Mouse (Mus musculus) liver, embryonic 14.5 days (tissue): ENCODE measurements at regions not wholly inside any gene's neighbourhood (a gene's known extent, or its start where the extent isn't known, plus 50 kb on each side); places are given as distances from the start of the nearest gene placed in this dataset.

Source experiments
- ATAC-seq: fragments of 200-750 bp; cut with Nextera tagmentation; 2 replicates; pipeline ENCODE4 v1.8.0; 2017; ENCODE audit warnings: moderate number of reproducible peaks, mild to moderate bottlenecking, moderate library complexity; ENCODE audit not compliant: insufficient read depth
- DNase-seq, 3 experiments: peaks; one replicate each; pipeline ENCODE4 v3.0.0-alpha.2; 2012 to 2013; ENCODE audit warnings: low read depth in 3 of 3, low spot score in 3 of 3
- H3K27ac ChIP-seq: fragments of 300-500 bp; sonication (generic); 2 replicates; pipeline ENCODE4 v1.5.1; 2014; ENCODE audit warnings: moderate library complexity, mild to moderate bottlenecking, control low read depth, inconsistent platforms
- H3K27me3 ChIP-seq: fragments of 300-500 bp; sonication (generic); 2 replicates; pipeline ENCODE4 v1.6.1; 2014; ENCODE audit warnings: mild to moderate bottlenecking, low read length, moderate library complexity; ENCODE audit not compliant: control insufficient read depth, insufficient read depth
- H3K36me3 ChIP-seq: fragments of 300-500 bp; sonication (generic); replicated peaks from 2 replicates; pipeline ENCODE4 v1.6.1; 2014; ENCODE audit warnings: low read depth; ENCODE audit not compliant: control insufficient read depth, insufficient read depth
- H3K4me1 ChIP-seq, 2 experiments: fragments of 200-500 bp in 1 of 2; fragments of 300-500 bp in 1 of 2; sonication (generic) in 1 of 2; replicated peaks; 2 replicates each; pipeline ENCODE4 v1.6.1; 2012 to 2014; ENCODE audit warnings: antibody characterized with exemption in 1 of 2, inconsistent platforms in 1 of 2, low read length in 1 of 2; ENCODE audit not compliant: control insufficient read depth in 2 of 2, insufficient read depth in 2 of 2
- H3K4me2 ChIP-seq: fragments of 300-500 bp; sonication (generic); 2 replicates; pipeline ENCODE4 v1.6.1; 2014; ENCODE audit warnings: low read depth, mild to moderate bottlenecking, control low read depth, moderate library complexity
- H3K4me3 ChIP-seq, 2 experiments: fragments of 200-500 bp in 1 of 2; fragments of 300-500 bp in 1 of 2; sonication (generic) in 1 of 2; 2 replicates each; pipeline ENCODE4 v1.5.1; 2012 to 2014; ENCODE audit warnings: low read depth in 2 of 2, low read length in 2 of 2, mild to moderate bottlenecking in 2 of 2, control low read depth in 1 of 2, inconsistent platforms in 1 of 2, moderate library complexity in 1 of 2; ENCODE audit not compliant: insufficient read depth in 1 of 2
- H3K9ac ChIP-seq: fragments of 300-500 bp; sonication (generic); replicated peaks from 2 replicates; pipeline ENCODE4 v1.6.1; 2014; ENCODE audit warnings: mild to moderate bottlenecking, control low read depth, moderate library complexity
- H3K9me3 ChIP-seq: fragments of 300-500 bp; sonication (generic); 2 replicates; pipeline ENCODE4 v1.6.1; 2016; ENCODE audit warnings: low read length, mixed read lengths; ENCODE audit not compliant: control insufficient read depth
- CTCF ChIP-seq: IDR thresholded peaks from 2 replicates; pipeline ENCODE4 v1.5.1; 2016; ENCODE audit warnings: antibody characterized with exemption, low read depth, control low read depth
- EP300 ChIP-seq: IDR thresholded peaks from 2 replicates; pipeline ENCODE4 v1.6.1; 2016; ENCODE audit warnings: antibody characterized with exemption, low read depth
- WGBS: fragments of 180-500 bp; shearing (Covaris S2); extraction: QIAGEN DNeasy Blood & Tissue Kit; methylation state at CpG from one replicate; pipeline ENCODE4 v1.1.7; 2014; ENCODE audit not compliant: insufficient replicate concordance; 5-methylcytosine and 5-hydroxymethylcytosine counted together

- no peak for ATAC-seq
- Histone ChIP-seq H3K9ac (no peak overlapping the region), H3K4me2 (no peak overlapping the region), H3K4me3 (no peak overlapping the region), H3K27me3 (no peaks in the 10 kb centered on the region), H3K36me3 (no peaks in the 10 kb centered on the region), H3K9me3 (no peaks in the 10 kb centered on the region), H3K4me1 (no peaks in the 10 kb centered on the region), H3K27ac (no peak overlapping the region)
- WGBS = 69% methylated on average over 2 of the region's 2 CpGs
- DNase-seq = no peak
- TF ChIP-seq CTCF (no peak), EP300 (no peak)
These were observed 220.7 kb downstream of the Gsdmc2 start for GRCm38 (mm10) chr15:63624249-63624648.

- Histone ChIP-seq H3K9me3 (no peaks in the 10 kb centered on the region), H3K4me2 (no peak overlapping the region), H3K4me3 (no peak overlapping the region), H3K9ac (no peak overlapping the region), H3K27ac (no peak overlapping the region), H3K27me3 (no peaks in the 10 kb centered on the region), H3K36me3 (no peaks in the 10 kb centered on the region), H3K4me1 (peaks cover 0 to 4% of the 10 kb centered on the region in 2 experiments; a peak in 2 of 4 replicates)
- no peak; the same call in 1 of the 2 replicates for ATAC-seq
- no peak for TF ChIP-seq CTCF
- no peak for TF ChIP-seq EP300
- 15% methylated on average over 8 of the region's 8 CpGs for WGBS
- no peak for DNase-seq
These were observed 228.3 kb downstream of the Gsdmc2 start for GRCm38 (mm10) chr15:63616506-63617208.

DNA sequence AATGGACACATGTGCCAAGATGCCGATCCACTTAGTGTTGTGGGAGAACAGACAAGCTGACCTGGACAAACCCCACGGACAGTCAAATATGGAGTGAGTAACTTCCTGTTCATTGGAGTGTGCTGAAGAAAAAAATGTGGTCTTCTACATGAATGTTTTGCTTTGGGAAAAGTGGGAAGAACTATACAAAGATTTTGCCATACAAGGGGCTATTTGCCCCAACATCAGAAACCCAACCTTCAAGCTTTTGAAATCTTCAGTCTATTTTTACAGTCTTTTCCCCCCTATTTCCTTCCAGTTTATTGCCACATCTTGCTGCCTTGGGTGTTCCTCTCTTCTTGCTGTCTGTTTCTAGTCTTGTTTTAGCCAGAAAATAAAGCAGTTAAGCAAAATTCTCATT lies 230.8 kb downstream of the Gsdmc2 start:
- ATAC-seq (no peak), DNase-seq (no peak)
- Histone ChIP-seq H3K4me1 (peaks cover 0 to 4% of the 10 kb centered on the region in 2 experiments; a peak in 2 of 4 replicates), H3K4me2 (no peak overlapping the region), H3K9me3 (no peaks in the 10 kb centered on the region), H3K27me3 (no peaks in the 10 kb centered on the region), H3K9ac (no peak overlapping the region), H3K27ac (no peak overlapping the region), H3K4me3 (no peak overlapping the region), H3K36me3 (no peaks in the 10 kb centered on the region)
- WGBS = 48% methylated on average over 2 of the region's 2 CpGs
- no peak for TF ChIP-seq CTCF
- no peak for TF ChIP-seq EP300

GRCm38 (mm10) chr15:63613120-63613519 lies 231.9 kb downstream of the Gsdmc2 start:
- no peak for ATAC-seq
- H3K9me3 ChIP-seq = no peaks in the 10 kb centered on the region
- no peak overlapping the region for H3K4me3 ChIP-seq
- H3K4me1 ChIP-seq = peaks cover 0 to 4% of the 10 kb centered on the region in 2 experiments; a peak in 2 of 4 replicates
- H3K9ac ChIP-seq = no peak overlapping the region
- no peaks in the 10 kb centered on the region for H3K27me3 ChIP-seq
- TF ChIP-seq CTCF (no peak), EP300 (no peak)
- no peak for DNase-seq
- no peaks in the 10 kb centered on the region for H3K36me3 ChIP-seq
- no peak overlapping the region for H3K27ac ChIP-seq
- no peak overlapping the region for H3K4me2 ChIP-seq
- 30% methylated on average over 1 of the region's 1 CpGs for WGBS

DNA sequence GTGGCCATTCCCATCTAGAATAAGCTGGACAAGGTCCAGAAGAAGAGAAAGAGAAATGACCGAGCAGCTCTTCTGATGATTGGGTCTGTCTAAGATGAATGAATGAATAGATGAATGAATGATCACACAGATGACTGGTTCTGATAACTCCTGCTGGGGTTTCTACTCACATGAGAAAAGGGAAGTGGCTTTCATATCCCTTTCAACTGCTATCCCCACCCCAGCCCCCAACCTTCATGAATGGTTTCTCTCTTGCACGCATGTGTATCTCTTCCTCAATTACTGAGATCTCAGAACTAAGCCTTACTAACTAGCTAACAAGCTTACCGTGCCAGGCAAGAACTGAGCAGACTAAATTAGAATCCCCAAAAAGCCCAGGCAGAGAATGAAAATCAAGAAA lies 233.8 kb downstream of the Gsdmc2 start:
- WGBS = 9% methylated on average over 3 of the region's 3 CpGs

More for the DNA sequence above, 233.8 kb downstream of the Gsdmc2 start:
- DNase-seq = no peak
- no peak overlapping the region for H3K27ac ChIP-seq
- TF ChIP-seq EP300 (no peak), CTCF (no peak)
- no peak overlapping the region for H3K4me3 ChIP-seq
- H3K36me3 ChIP-seq = no peaks in the 10 kb centered on the region
- H3K27me3 ChIP-seq = no peaks in the 10 kb centered on the region
- no peaks in the 10 kb centered on the region for H3K4me1 ChIP-seq
- H3K9ac ChIP-seq = no peak overlapping the region
- ATAC-seq = no peak
- no peaks in the 10 kb centered on the region for H3K9me3 ChIP-seq
- no peak overlapping the region for H3K4me2 ChIP-seq
